Mouse (Mus musculus) cerebellum, adult 2 months (tissue): ENCODE measurements at regions not wholly inside any gene's neighbourhood (a gene's known extent, or its start where the extent isn't known, plus 50 kb on each side); places are given as distances from the start of the nearest gene placed in this dataset.

Experiments
- CTCF ChIP-seq: fragments of 200-500 bp; IDR thresholded peaks from 2 replicates; pipeline ENCODE4 v1.5.1; 2011; ENCODE audit warnings: low read depth, mild to moderate bottlenecking, control low read depth, low read length, moderate library complexity, borderline replicate concordance; ENCODE audit not compliant: insufficient read depth
- POLR2A ChIP-seq: fragments of 200-500 bp; IDR thresholded peaks from 2 replicates; pipeline ENCODE4 v1.6.1; 2011; ENCODE audit warnings: low read length, control low read depth, borderline replicate concordance; ENCODE audit not compliant: insufficient read depth

GRCm38 (mm10) chr15:6025543-6025942 lies 274.0 kb upstream of the Dab2 start:
- TF ChIP-seq POLR2A (no peak), CTCF (no peak)
